Mouse (Mus musculus): Measurements from ENCODE around the gene Mdm1. TPM values are rescaled to one million over a fixed set of nuclear protein-coding genes. Genes with fewer than 3 reads are reported as not detected.

Mdm1 gene
- 10 to 100 TPM in 1 of 2 experiments, 1 to 10 TPM in 1; 8.9 to 10.3 TPM for total RNA-seq (2021)
- long read RNA-seq, experiment 1, partial matches to known transcripts, result 0 of 7 reads
- long read RNA-seq, experiment 1, other reads (novel, unspliced or antisense), result 1 of 7 reads
- long read RNA-seq, experiment 2, partial matches to known transcripts, result 0 of 8 reads
- long read RNA-seq, experiment 2, other reads (novel, unspliced or antisense), result 0 of 8 reads

GRCm38 (mm10) chr10:118141018-118141883, at the start of gene Mdm1:
Gene Mdm1 (plus strand): TSS chr10:118141811.
- H3K4me3 ChIP-seq, result peak within 1 kb of the TSS; percentile 65
- intact Hi-C loops (cut with DNase I), result no loop called here
- H3K27ac ChIP-seq, result no peak within 1 kb of the TSS
- peak; percentile 96 to 97 for DNase-seq (ENCODE audit: extremely low spot score in 1 of 2, low spot score in 2 of 2)
- TF ChIP-seq CTCF (IDR thresholded peaks at IDR 0.05), result no peak

- Histone ChIP-seq H3K4me3 (no peak overlapping the region), H3K27ac (no peak overlapping the region)
- intact Hi-C loops (cut with DNase I), result no loop called here
- TF ChIP-seq CTCF (IDR thresholded peaks at IDR 0.05), result no peak
- DNase-seq (ENCODE audit: extremely low spot score in 1 of 2, low spot score in 2 of 2), result no peak
Observed at GRCm38 (mm10) chr10:118092745-118093144, 48.9 kb upstream of the Mdm1 start.

GRCm38 (mm10) chr10:118093728-118094127, 47.9 kb upstream of the Mdm1 start:
- intact Hi-C loops (cut with DNase I), result no loop called here
- Histone ChIP-seq H3K27ac (no peak overlapping the region), H3K4me3 (no peak overlapping the region)
- no peak for TF ChIP-seq CTCF (IDR thresholded peaks at IDR 0.05)
- no peak for DNase-seq (ENCODE audit: extremely low spot score in 1 of 2, low spot score in 2 of 2)

- intact Hi-C loops (cut with DNase I), result loop anchor here (5.0 kb wide), 1 partner anchor 108 kb away; no protein-coding TSS in a partner anchor
- Histone ChIP-seq H3K4me3 (no peak overlapping the region), H3K27ac (no peak overlapping the region)
- no peak for DNase-seq (ENCODE audit: extremely low spot score in 1 of 2, low spot score in 2 of 2)
- TF ChIP-seq CTCF (IDR thresholded peaks at IDR 0.05), result no peak
Observed at GRCm38 (mm10) chr10:118094853-118095252, 46.8 kb upstream of the Mdm1 start.

GRCm38 (mm10) chr10:118096223-118096622, 45.4 kb upstream of the Mdm1 start:
- Histone ChIP-seq H3K27ac (no peak overlapping the region), H3K4me3 (no peak overlapping the region)
- DNase-seq (ENCODE audit: extremely low spot score in 1 of 2, low spot score in 2 of 2), result no peak
- no peak for TF ChIP-seq CTCF (IDR thresholded peaks at IDR 0.05)
- intact Hi-C loops (cut with DNase I), result loop anchor here (5.0 kb wide), 1 partner anchor 109 kb away; no protein-coding TSS in a partner anchor

GRCm38 (mm10) chr10:118097898-118098297, 43.7 kb upstream of the Mdm1 start:
- H3K27ac ChIP-seq, result no peak overlapping the region
- H3K4me3 ChIP-seq, result no peak overlapping the region
- intact Hi-C loops (cut with DNase I), result loop anchor here (5.0 kb wide), 1 partner anchor 111 kb away; no protein-coding TSS in a partner anchor
- no peak for TF ChIP-seq CTCF (IDR thresholded peaks at IDR 0.05)
- no peak for DNase-seq (ENCODE audit: extremely low spot score in 1 of 2, low spot score in 2 of 2)

- intact Hi-C loops (cut with DNase I), result no loop called here
Observed at GRCm38 (mm10) chr10:118100570-118100969, 41.0 kb upstream of the Mdm1 start.

GRCm38 (mm10) chr10:118101056-118101455, 40.6 kb upstream of the Mdm1 start:
- Histone ChIP-seq H3K4me3 (no peak overlapping the region), H3K27ac (no peak overlapping the region)
- DNase-seq (ENCODE audit: extremely low spot score in 1 of 2, low spot score in 2 of 2), result no peak
- intact Hi-C loops (cut with DNase I), result no loop called here
- no peak for TF ChIP-seq CTCF (IDR thresholded peaks at IDR 0.05)

More at GRCm38 (mm10) chr10:118100570-118100969, 41.0 kb upstream of the Mdm1 start:
- no peak for DNase-seq (ENCODE audit: extremely low spot score in 1 of 2, low spot score in 2 of 2)
- no peak for TF ChIP-seq CTCF (IDR thresholded peaks at IDR 0.05)
- H3K4me3 ChIP-seq, result no peak overlapping the region
- no peak overlapping the region for H3K27ac ChIP-seq

GRCm38 (mm10) chr10:118103020-118103666, 38.5 kb upstream of the Mdm1 start:
- peak; percentile 7 for TF ChIP-seq CTCF (IDR thresholded peaks at IDR 0.05)
- Histone ChIP-seq H3K4me3 (peak overlapping the region; percentile 51), H3K27ac (peak overlapping the region; percentile 91)
- intact Hi-C loops (cut with DNase I), result loop anchor here (2.0 kb wide), 2 partner anchors 196 to 258 kb away; no protein-coding TSS in a partner anchor
- peak; percentile 76 to 77 for DNase-seq (ENCODE audit: extremely low spot score in 1 of 2, low spot score in 2 of 2)

- TF ChIP-seq CTCF (IDR thresholded peaks at IDR 0.05), result no peak
- Histone ChIP-seq H3K4me3 (no peak overlapping the region; the same call in 1 of the 2 replicates), H3K27ac (peak overlapping the region; percentile 91)
- intact Hi-C loops (cut with DNase I), result loop anchor here (2.0 kb wide), 2 partner anchors 197 to 259 kb away; no protein-coding TSS in a partner anchor
- no peak for DNase-seq (ENCODE audit: extremely low spot score in 1 of 2, low spot score in 2 of 2)
Observed at GRCm38 (mm10) chr10:118103906-118104305, 37.7 kb upstream of the Mdm1 start.

GRCm38 (mm10) chr10:118107031-118107430, 34.6 kb upstream of the Mdm1 start:
- Histone ChIP-seq H3K27ac (no peak overlapping the region), H3K4me3 (no peak overlapping the region)
- DNase-seq (ENCODE audit: extremely low spot score in 1 of 2, low spot score in 2 of 2), result no peak
- intact Hi-C loops (cut with DNase I), result no loop called here
- TF ChIP-seq CTCF (IDR thresholded peaks at IDR 0.05), result no peak

All from left cerebral cortex, adult 2 months (tissue).